In the genomic region with DNA sequence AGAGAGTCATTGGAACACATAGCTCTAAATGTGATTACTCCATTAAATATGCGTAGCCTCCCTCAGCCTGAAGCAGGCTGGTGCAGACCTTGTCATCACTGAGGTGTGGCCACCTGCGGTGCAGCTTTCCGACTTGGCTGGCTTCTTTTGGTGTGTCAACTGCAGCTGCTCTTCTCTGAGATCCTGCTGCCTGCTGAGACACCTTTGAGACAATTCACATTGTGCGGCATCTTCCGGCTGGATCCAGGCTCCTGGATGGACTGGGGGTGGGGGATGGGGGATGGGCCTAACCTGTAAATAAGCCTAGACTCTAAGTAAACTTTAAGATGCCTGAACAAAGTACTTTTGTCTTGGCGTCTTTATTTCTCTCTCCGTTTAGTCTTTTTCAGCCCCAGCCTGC, we compare ENCODE assay signal across 14 mouse cellular contexts.
"Had no signal": no experiment of that assay in that cellular context is flagged by ENCODE, and none has a peak within 500 bp of the region (broad histone marks: within the 10 kb centered on the region; RNA-seq: fewer than 3 reads in every experiment).

No protein-coding gene starts in this region.

- H3K9me3 ChIP-seq: midbrain, embryonic 10.5 days; neural tube, embryonic 12.5 days; stomach, embryonic 15.5 days had no signal

- DNase-seq: lung, adult 18-20 months; lung, embryonic 14.5 days; lung, postnatal 10 days; lung, postnatal 4 days; midbrain, embryonic 14.5 days; right cerebral cortex, postnatal 14 days; thymus, adult 2 months; thymus, postnatal 25 days; thymus, postnatal 4 days had no signal

- H3K9ac ChIP-seq: lung, embryonic 14.5 days; midbrain, embryonic 12.5 days; neural tube, embryonic 12.5 days; stomach, embryonic 15.5 days had no signal

- H3K4me1 ChIP-seq: midbrain, embryonic 10.5 days; midbrain, embryonic 12.5 days; neural tube, embryonic 12.5 days; stomach, embryonic 15.5 days had no signal

- H3K4me2 ChIP-seq: lung, embryonic 14.5 days; midbrain, embryonic 12.5 days; neural tube, embryonic 12.5 days; stomach, embryonic 15.5 days had no signal

- H3K27ac ChIP-seq: midbrain, embryonic 10.5 days; midbrain, embryonic 12.5 days; neural tube, embryonic 12.5 days; stomach, embryonic 15.5 days; stomach, postnatal 0 days had no signal

- H3K27me3 ChIP-seq: midbrain, embryonic 12.5 days; neural tube, embryonic 12.5 days; stomach, embryonic 15.5 days had no signal

- H3K36me3 ChIP-seq: midbrain, embryonic 10.5 days; midbrain, embryonic 12.5 days; neural tube, embryonic 12.5 days; stomach, embryonic 15.5 days had no signal

- H3K4me3 ChIP-seq: midbrain, embryonic 10.5 days; midbrain, embryonic 12.5 days; neural tube, embryonic 12.5 days; stomach, embryonic 15.5 days had no signal
